Mouse (Mus musculus): ENCODE measurements around the gene Lix1l.
"Not testable (repeated sequence)": the region's sequence is repeated elsewhere in the genome, so short reads cannot be mapped to it uniquely, and the experiment has no call there.

Gene Lix1l

GRCm38 (mm10) chr3:96603311-96603710 is 2.4 kb downstream of the Lix1l start:
- in situ Hi-C loops (cut with MboI, MseI): loop anchor here in 1 of 2 experiments (10.0 kb wide), 1 partner anchor 719 kb away; the partner anchor contains the start of gene Ciart

DNA sequence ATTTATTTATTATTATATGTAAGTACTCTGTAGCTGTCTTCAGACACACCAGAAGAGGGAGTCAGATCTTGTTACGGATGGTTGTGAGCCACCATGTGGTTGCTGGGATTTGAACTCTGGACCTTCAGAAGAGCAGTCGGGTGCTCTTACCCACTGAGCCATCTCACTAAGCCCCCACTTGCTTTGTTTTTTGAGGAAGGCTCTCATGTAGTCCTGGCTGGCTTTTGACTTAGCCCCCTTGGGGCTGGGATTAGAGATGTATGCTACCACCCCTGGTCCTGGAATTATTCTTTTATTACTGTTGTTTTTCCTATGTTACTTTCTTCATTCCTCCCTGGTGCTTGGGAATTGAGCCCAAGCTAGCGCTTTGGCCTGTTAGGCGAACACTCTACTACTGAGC is 5.1 kb downstream of the Lix1l start:
- in situ Hi-C loops (cut with MboI, MseI): loop anchor here in 1 of 2 experiments (10.0 kb wide), 1 partner anchor 721 kb away; the partner anchor contains the start of gene Ciart

DNA sequence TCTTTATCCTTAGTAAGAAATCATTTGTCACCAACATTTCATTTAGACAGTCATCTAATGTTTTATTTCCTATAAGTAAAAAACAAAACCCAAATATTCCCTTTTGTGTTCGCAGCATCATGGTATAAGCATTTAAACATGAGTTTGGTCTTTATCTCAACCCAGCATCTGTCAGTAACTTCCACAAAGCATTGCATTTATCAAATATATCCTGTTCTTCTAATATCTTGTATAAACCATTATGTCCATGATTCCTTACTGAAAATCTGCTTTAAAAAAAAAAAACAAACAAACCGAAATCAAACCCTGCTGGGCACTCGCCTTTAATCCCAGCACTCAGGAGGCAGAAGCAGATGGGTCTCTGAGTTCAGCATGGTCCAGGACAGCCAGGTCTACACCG is 5.7 kb downstream of the Lix1l start:
- in situ Hi-C loops (cut with MboI, MseI): loop anchor here in 1 of 2 experiments (10.0 kb wide), 1 partner anchor 722 kb away; the partner anchor contains the start of gene Ciart

DNA sequence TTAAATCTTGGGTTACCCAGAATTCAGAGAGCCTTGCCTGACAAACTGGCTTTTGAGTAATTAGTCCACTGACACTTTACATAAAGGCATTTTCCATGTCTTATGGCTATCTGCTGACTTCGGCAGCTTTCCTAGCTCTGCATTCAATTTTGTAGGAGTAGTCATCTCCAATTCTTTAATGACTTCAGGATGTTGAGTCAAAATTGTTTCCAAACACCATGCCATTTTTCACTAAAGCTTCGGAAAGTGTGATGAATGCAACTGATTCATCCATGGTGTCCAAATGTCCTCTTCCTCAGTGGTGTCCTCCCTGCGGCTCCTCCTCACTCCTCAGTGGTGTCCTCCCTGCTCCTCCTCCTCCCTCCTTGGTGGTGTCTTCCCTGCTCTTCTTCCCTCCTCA is 17.0 kb downstream of the Lix1l start:
- in situ Hi-C loops (cut with MboI, MseI): no loop called here

- in situ Hi-C loops (cut with MboI, MseI): loop anchor here in 1 of 2 experiments (5.0 kb wide), 1 partner anchor 36 kb away; no protein-coding TSS in a partner anchor
These were observed 22.3 kb downstream of the Lix1l start for GRCm38 (mm10) chr3:96623201-96623600.

- in situ Hi-C loops (cut with MboI, MseI): loop anchor here in 1 of 2 experiments (10.0 kb wide), 1 partner anchor 1195 kb away; the partner anchor contains the start of gene Arnt
These were observed 29.0 kb downstream of the Lix1l start, which contains the start of gene Rbm8a for GRCm38 (mm10) chr3:96629729-96630600. Rbm8a (plus strand) TSS chr3:96629933.

GRCm38 (mm10) chr3:96632058-96632457 is 31.1 kb downstream of the Lix1l start:
- in situ Hi-C loops (cut with MboI, MseI): loop anchor here in 1 of 2 experiments (10.0 kb wide), 1 partner anchor 1197 kb away; the partner anchor contains the start of gene Arnt

DNA sequence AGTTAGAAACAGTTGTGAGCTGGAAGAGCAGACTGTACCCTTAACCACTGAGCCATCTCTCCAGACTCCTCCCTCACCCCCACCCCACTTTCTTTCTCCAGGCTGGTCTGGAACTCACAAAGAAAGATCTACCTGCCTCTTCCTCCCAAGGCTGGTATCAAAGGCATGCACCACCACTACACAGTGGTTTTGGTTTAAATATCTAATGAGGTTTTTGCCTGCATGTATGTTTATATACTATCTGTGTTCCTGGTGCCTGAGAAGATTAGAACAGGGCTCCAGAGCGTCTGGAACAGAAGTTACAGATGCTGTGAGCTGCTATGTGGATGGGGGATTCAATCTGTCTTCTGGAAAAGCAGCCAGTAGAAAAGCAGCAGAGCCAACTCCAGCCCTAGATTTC is 33.1 kb downstream of the Lix1l start:
- in situ Hi-C loops (cut with MboI, MseI): loop anchor here in 1 of 2 experiments (10.0 kb wide), 1 partner anchor 1199 kb away; the partner anchor contains the start of gene Arnt

DNA sequence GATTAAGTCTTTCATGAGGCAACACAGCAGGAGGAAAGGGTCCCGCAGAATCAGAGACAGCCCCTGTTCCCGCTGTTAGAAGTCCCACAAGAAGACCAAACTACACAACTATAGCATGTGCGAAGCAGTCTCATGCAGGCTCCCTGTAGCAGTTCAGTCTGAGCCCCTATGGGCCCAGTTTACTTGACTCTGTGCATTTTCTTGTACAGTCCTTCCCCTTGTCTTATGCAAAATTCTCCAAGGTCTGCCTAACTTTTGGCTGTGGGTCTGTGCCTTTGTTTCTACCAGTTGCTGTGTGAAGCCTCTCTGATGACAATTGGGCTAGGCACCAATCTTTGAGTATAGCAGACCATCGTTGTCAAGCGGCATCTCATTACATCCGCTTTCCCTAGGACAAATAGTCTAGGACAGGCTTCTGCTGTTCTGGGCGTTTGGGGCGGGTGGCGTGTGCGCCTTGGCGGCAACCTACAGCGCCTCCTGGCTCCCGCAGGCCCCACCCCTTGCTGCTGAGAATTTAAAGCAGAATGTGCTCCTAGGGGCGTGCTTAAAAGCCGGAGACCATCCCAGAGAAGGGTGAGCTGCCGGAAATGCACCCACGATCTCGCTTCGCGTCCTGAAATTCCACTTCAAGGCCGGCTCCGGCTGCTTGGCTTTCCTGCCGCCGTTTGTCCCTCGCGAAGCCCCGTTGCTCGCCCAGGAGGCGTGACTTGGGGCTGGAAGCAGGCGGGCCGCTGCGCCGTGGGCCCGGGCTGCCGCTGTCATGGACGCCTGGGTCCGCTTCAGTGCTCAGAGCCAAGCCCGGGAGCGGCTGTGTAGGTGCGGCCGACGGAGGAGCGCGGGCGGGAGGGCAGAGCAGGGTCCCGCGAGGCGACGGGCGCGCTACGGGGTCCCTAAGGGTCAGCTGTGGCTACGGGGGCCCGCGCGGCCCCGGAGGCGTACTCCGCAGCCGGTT is 34.3 kb downstream of the Lix1l start, which contains the start of the genes Pex11b and Gm42957:
Gene Pex11b, plus strand, starts transcription at position 449 of the 952 bp plus-strand sequence.
Gene Gm42957, plus strand, starts transcription at position 547 of the 952 bp plus-strand sequence.
- in situ Hi-C loops (cut with MboI, MseI): loop anchor here in 1 of 2 experiments (5.0 to 10.0 kb wide), 2 partner anchors 88 to 1200 kb away; partner anchors contain the start of gene Arnt

- in situ Hi-C loops (cut with MboI, MseI): loop anchor here in 1 of 2 experiments (5.0 to 10.0 kb wide), 2 partner anchors 89 to 1201 kb away; partner anchors contain the start of gene Arnt
These were observed 35.0 kb downstream of the Lix1l start for GRCm38 (mm10) chr3:96635906-96636305.

DNA sequence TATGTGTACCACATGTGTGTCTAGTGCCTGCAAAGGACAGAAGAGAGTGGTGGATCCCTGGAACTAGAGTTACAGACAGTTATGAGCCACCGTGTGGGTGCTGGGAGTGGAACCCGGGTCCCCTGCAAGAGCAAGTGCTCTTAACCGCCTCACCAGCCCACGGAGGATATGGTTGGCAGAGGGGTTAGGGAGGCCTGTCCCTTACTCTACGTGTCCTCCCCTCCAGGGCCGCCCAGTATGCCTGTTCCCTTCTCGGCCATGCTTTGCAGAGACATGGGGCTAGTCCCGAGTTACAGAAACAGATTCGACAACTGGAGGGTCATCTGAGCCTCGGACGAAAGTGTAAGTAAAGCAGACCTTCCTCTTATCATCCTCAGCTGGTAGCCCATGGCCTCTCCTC is 35.5 kb downstream of the Lix1l start:
- in situ Hi-C loops (cut with MboI, MseI): loop anchor here in 1 of 2 experiments (5.0 to 10.0 kb wide), 2 partner anchors 89 to 1202 kb away; partner anchors contain the start of gene Arnt

DNA sequence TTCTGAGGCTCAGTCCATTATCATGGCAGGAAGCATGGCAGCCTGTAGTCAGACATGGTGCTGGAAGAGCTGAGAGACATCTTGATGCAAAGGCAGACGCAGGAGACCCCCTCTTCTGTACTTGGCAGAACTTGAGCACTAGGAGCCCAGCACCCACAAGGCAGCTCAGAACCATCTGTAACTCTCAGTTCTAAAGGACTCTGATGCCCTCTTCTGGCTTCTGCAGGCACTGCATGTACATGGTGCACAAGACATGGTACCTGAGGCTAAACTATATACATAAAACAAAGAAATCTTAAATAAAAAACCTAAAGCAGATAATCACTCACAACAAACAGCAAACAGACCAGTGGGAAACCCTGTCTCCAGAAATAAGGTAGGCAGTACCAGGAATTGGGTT is 38.3 kb downstream of the Lix1l start:
- in situ Hi-C loops (cut with MboI, MseI): loop anchor here in 1 of 2 experiments (5.0 to 10.0 kb wide), 2 partner anchors 92 to 1204 kb away; partner anchors contain the start of gene Arnt

GRCm38 (mm10) chr3:96645018-96645649 is 44.2 kb downstream of the Lix1l start, which contains the start of gene Itga10:
Itga10 (plus strand) TSS chr3:96645584.
- in situ Hi-C loops (cut with MboI, MseI): loop anchor here in 1 of 2 experiments (5.0 kb wide), 1 partner anchor 103 kb away; no protein-coding TSS in a partner anchor

DNA sequence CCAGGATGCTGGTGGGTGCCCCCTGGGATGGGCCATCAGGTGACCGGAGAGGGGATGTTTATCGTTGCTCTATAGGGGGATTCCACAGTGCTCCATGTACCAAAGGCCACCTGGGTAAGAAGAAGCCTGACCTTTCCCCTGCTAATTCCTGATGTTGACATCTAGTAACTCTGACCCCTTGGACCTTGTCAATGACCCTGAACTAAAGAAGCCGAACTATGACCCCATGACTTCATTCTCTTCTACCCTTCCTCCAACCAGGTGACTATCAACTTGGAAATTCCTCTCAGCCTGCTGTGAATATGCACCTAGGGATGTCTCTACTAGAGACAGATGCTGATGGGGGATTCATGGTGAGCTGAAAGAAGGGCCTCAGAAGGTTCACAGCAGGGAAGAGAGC is 46.4 kb downstream of the Lix1l start:
- in situ Hi-C loops (cut with MboI, MseI): loop anchor here in 1 of 2 experiments (5.0 kb wide), 1 partner anchor 105 kb away; no protein-coding TSS in a partner anchor

DNA sequence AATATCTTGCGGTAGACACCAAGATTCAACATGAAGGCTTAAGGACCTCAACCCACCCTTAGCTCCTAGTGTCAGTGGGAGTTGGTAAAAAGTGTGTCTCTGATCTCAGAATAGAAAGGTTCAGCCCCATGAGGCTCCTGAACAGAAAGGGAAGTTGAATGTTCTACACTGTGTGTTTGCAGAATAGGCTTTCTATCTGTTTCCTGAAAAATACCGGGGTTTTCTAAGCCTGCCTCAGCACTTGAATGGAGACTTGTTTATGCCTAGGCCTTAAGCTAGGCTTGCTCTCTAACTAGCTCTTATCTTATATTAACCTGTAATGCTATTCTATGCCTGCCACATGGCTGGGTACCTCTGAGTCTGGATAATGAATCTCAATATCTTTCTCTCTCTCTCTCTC is 60.0 kb downstream of the Lix1l start:
- in situ Hi-C loops (cut with MboI, MseI): loop anchor here in 1 of 2 experiments (5.0 kb wide), 1 partner anchor 41 kb away; no protein-coding TSS in a partner anchor

GRCm38 (mm10) chr3:96662731-96663316 is 61.9 kb downstream of the Lix1l start:
- in situ Hi-C loops (cut with MboI, MseI): loop anchor here in 1 of 2 experiments (5.0 kb wide), 1 partner anchor 39 kb away; no protein-coding TSS in a partner anchor

GRCm38 (mm10) chr3:96663432-96664239 is 62.7 kb downstream of the Lix1l start:
- in situ Hi-C loops (cut with MboI, MseI): loop anchor here in 1 of 2 experiments (5.0 kb wide), 1 partner anchor 39 kb away; no protein-coding TSS in a partner anchor

- in situ Hi-C loops (cut with MboI, MseI): not testable (repeated sequence)
These were observed 64.9 kb downstream of the Lix1l start for GRCm38 (mm10) chr3:96665732-96666363.
